Mouse (Mus musculus) duodenum, adult 2 months (tissue): ENCODE measurements around the gene Pgap3. TPM values are rescaled to one million over a fixed set of nuclear protein-coding genes. Genes with fewer than 3 reads are reported as not detected.

ENCODE experiments used
- polyA plus RNA-seq: library from polyadenylated mRNA; depleted of rRNA; stranded (reverse); fragments of >200 nt; gene quantifications from 2 replicates; pipeline ENCODE4 v1.2.3, GENCODE M21; 2012; ENCODE audit warnings: low replicate concordance; rRNA removed

Gene Pgap3
- polyA plus RNA-seq: 46.9 and 54.7 TPM in 2 replicates

GRCm38 (mm10) chr11:98400161-98400726 is at the start of gene Pgap3:
TSS of gene Pgap3 (minus strand) at chr11:98400490.

GRCm38 (mm10) chr11:98446213-98446561 is 45.9 kb upstream of the Pgap3 start, which contains the start of gene Grb7:
TSS of gene Grb7 (plus strand) at chr11:98446394.

GRCm38 (mm10) chr11:98438331-98439158 is 38.3 kb upstream of the Pgap3 start, which contains the start of gene Mien1:
TSS of gene Mien1 (minus strand) at chr11:98438991.

DNA sequence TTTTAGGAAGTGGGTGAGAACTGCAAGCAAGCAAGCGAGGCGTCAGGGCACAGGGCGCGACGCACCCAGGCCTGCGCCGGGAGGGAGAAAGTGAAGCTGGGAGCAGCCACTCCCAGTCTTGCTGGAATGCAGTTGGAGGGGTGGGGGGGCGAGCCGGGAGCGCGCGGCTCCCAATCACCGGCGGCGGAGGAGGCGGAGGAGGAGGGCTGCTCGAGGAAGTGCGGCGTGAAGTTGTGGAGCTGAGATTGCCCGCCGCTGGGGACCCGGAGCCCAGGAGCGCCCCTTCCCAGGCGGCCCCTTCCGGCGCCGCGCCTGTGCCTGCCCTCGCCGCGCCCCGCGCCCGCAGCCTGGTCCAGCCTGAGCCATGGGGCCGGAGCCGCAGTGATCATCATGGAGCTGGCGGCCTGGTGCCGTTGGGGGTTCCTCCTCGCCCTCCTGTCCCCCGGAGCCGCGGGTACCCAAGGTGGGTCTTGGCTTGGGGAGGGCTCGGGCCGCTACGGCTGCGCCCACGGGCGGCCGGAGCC is 12.0 kb upstream of the Pgap3 start, which contains the start of gene Erbb2:
Erbb2 (plus strand) TSS at position 198 of the 524 bp plus-strand sequence.

GRCm38 (mm10) chr11:98385638-98386585 is 14.4 kb downstream of the Pgap3 start, which contains the start of gene Pnmt:
TSS of gene Pnmt (plus strand) at chr11:98386450.

GRCm38 (mm10) chr11:98383261-98384030 is 16.8 kb downstream of the Pgap3 start, which contains the start of gene Tcap:
TSS of gene Tcap (plus strand) at chr11:98383811.

DNA sequence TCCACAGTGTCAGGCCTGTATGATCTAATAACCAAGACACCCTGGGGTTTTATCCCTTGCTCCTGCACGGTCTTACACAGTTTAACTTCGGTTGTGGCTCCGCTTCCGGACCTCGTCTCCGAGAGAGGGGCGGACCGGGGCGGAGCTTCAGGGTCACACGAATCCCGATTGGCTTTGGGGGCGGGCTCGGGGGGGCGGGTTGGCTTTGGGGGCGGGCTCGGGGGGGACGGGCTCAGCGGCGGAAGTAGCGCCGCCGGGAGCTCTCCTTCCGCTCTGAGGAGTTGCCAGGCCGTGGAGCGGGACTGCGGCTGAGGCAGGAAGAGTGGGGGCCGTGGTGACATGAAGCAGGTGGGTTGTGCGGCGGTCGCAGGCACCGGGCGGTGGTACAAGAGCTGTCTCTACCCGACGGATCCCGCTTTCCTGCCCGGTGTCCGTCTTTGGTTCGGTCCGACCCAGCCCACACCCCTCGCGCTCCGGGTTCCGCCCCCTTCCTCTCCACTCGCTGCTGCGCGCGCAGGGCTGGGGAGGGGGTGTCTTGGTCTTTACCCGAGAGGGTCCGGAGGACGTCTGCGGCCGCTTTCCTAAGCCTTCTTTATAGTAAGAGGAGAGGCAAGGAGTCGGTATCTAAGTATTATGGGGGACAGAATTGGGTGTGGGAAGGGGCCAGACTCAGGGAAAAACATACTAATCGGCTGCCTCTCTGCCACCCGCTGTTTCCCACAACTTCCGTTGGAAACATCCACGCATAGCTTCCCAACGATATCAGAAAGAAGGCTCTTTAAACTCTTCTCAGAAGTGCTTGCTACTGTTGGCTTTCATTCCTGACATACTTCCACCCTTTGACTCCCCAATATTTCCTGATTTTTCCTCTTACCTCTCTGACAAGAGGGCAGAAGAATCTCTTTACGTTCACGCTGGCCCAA is 41.9 kb downstream of the Pgap3 start, which contains the start of gene Stard3:
Stard3 (plus strand) TSS at position 208 of the 923 bp plus-strand sequence.

GRCm38 (mm10) chr11:98348083-98348961 is 52.0 kb downstream of the Pgap3 start, which contains the start of gene Ppp1r1b:
TSS of gene Ppp1r1b (plus strand) at chr11:98348404.

Other genes starting within 250 kb of the Pgap3 start
- gene Med1, start 207.2 kb downstream of the Pgap3 start, polyA plus RNA-seq: 2.3 and 6.4 TPM in 2 replicates
- gene Cdk12, start 197.4 kb downstream of the Pgap3 start, polyA plus RNA-seq: 4.5 and 5.0 TPM in 2 replicates
- 0.05 TPM in 2 replicates for gene Neurod2, start 70.8 kb downstream of the Pgap3 start, polyA plus RNA-seq
- gene Ppp1r1b, start 52.1 kb downstream of the Pgap3 start, polyA plus RNA-seq: 281 and 423 TPM in 2 replicates
- gene Stard3, start 42.1 kb downstream of the Pgap3 start, polyA plus RNA-seq: 79.1 and 84.7 TPM in 2 replicates
- 1.00 and 1.1 TPM in 2 replicates for gene Tcap, start 16.7 kb downstream of the Pgap3 start, polyA plus RNA-seq
- gene Pnmt, start 14.0 kb downstream of the Pgap3 start, polyA plus RNA-seq: 0.09 and 0.42 TPM in 2 replicates
- 55.2 and 91.0 TPM in 2 replicates for gene Erbb2, start 12.0 kb upstream of the Pgap3 start, polyA plus RNA-seq
- gene Mien1, start 38.5 kb upstream of the Pgap3 start, polyA plus RNA-seq: 31.2 and 41.0 TPM in 2 replicates
- gene Grb7, start 45.9 kb upstream of the Pgap3 start, polyA plus RNA-seq: 94.7 and 98.7 TPM in 2 replicates
- 1.4 and 3.0 TPM in 2 replicates for gene Ikzf3, start 145.5 kb upstream of the Pgap3 start, polyA plus RNA-seq
- 0.18 TPM in 1 of 2 replicates, not detected in the other for gene Zpbp2, start 150.6 kb upstream of the Pgap3 start, polyA plus RNA-seq
- 58.2 and 142 TPM in 2 replicates for gene Ormdl3, start 186.9 kb upstream of the Pgap3 start, polyA plus RNA-seq
- not detected in 2 replicates for gene Lrrc3c, start 197.8 kb upstream of the Pgap3 start, polyA plus RNA-seq
- not detected in 2 replicates for gene Gm12355, start 225.2 kb upstream of the Pgap3 start, polyA plus RNA-seq
- gene Gsdma3, start 225.9 kb upstream of the Pgap3 start, polyA plus RNA-seq: not detected in 2 replicates
- gene Gsdma2, start 246.3 kb upstream of the Pgap3 start, polyA plus RNA-seq: 0.38 and 44.1 TPM in 2 replicates